Mouse (Mus musculus): Measurements from ENCODE around the gene Npas3. TPM values are rescaled to one million over a fixed set of nuclear protein-coding genes. Genes with fewer than 3 reads are reported as not detected.

Npas3 gene
- polyA plus RNA-seq, 1 experiment from 2014 or later = 0.49 TPM

GRCm38 (mm10) chr12:53843626-53844025 lies 595.1 kb downstream of the Npas3 start:
- Histone ChIP-seq H3K27ac (ENCODE audit: low read length) (no peak overlapping the region), H3K4me2 (ENCODE audit: low read depth, low read length) (no peak overlapping the region), H3K4me3 (ENCODE audit: low read length) (no peak overlapping the region), H3K4me1 (ENCODE audit: control insufficient read depth, insufficient read depth, low read length) (0 out of 2 replicates have a peak, but pooled peaks cover 8% of the 10 kb centered on the region), H3K27me3 (ENCODE audit: control insufficient read depth, insufficient read depth, low read length) (no peaks in the 10 kb centered on the region), H3K9me3 (replicated peaks; ENCODE audit: control insufficient read depth, low read length) (no peaks in the 10 kb centered on the region), H3K9ac (ENCODE audit: low read length) (no peak overlapping the region), H3K36me3 (ENCODE audit: control insufficient read depth, insufficient read depth) (no peaks in the 10 kb centered on the region)
- WGBS = 69% methylated on average over 3 of the region's 3 CpGs
- ATAC-seq (replicated peaks; ENCODE audit: extremely low read depth, insufficient read depth, low FRiP score) = no peak

GRCm38 (mm10) chr12:53846154-53846665 lies 597.7 kb downstream of the Npas3 start:
- H3K4me2 ChIP-seq (ENCODE audit: low read depth, low read length) = no peak overlapping the region
- H3K36me3 ChIP-seq (ENCODE audit: control insufficient read depth, insufficient read depth) = no peaks in the 10 kb centered on the region
- H3K4me3 ChIP-seq (ENCODE audit: low read length) = no peak overlapping the region
- no peaks in the 10 kb centered on the region for H3K9me3 ChIP-seq (replicated peaks; ENCODE audit: control insufficient read depth, low read length)
- H3K27ac ChIP-seq (ENCODE audit: low read length) = no peak overlapping the region
- ATAC-seq (replicated peaks; ENCODE audit: extremely low read depth, insufficient read depth, low FRiP score) = no peak
- H3K27me3 ChIP-seq (ENCODE audit: control insufficient read depth, insufficient read depth, low read length) = no peaks in the 10 kb centered on the region
- H3K9ac ChIP-seq (ENCODE audit: low read length) = no peak overlapping the region
- H3K4me1 ChIP-seq (ENCODE audit: control insufficient read depth, insufficient read depth, low read length) = 0 out of 2 replicates have a peak, but pooled peaks cover 8% of the 10 kb centered on the region
- 67% methylated on average over 12 of the region's 12 CpGs for WGBS

DNA sequence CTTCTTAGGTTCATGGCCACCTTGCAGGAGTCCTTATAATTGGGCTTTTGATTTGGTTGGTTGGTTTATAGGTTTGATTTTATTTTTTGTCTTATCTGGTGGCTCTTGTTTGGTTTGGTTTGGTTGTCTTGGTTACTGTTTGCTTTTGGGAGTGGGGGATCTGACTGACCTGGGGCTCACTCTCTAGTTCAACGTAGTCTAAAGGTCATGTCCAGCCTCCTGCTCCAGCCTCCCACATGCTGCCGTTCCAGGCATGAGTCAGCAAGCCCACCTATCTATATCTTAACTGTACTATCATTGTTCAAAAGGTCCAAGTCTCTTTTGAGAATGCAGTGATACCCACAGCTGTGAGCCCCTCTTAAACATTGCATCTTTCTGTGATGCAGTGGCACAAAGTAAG lies 600.8 kb downstream of the Npas3 start:
- Histone ChIP-seq H3K36me3 (ENCODE audit: control insufficient read depth, insufficient read depth) (no peaks in the 10 kb centered on the region), H3K4me3 (ENCODE audit: low read length) (no peak overlapping the region), H3K27me3 (ENCODE audit: control insufficient read depth, insufficient read depth, low read length) (no peaks in the 10 kb centered on the region), H3K27ac (ENCODE audit: low read length) (no peak overlapping the region), H3K4me2 (ENCODE audit: low read depth, low read length) (no peak overlapping the region), H3K9ac (ENCODE audit: low read length) (no peak overlapping the region), H3K9me3 (replicated peaks; ENCODE audit: control insufficient read depth, low read length) (no peaks in the 10 kb centered on the region), H3K4me1 (ENCODE audit: control insufficient read depth, insufficient read depth, low read length) (no peaks in the 10 kb centered on the region)
- 65% methylated on average over 2 of the region's 2 CpGs for WGBS
- ATAC-seq (replicated peaks; ENCODE audit: extremely low read depth, insufficient read depth, low FRiP score) = no peak

DNA sequence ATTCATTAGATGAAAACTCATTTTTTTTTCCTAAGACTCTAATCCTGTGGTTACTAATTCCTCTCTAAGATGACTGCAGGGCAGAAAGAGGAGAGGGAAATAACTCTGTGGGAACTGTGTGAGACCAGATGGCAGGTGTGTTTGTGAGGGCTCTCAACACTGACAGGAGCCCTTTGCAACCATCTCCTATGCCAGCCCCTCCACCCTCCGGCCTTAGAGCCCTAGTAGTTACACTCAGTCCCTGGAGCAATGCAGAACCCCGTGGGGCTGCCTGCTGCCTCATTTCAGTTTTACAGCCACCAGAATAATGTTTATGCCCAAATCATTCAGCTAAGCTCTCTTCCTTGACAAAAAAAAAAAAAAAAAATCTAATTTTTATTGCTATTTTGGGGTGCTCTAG lies 604.0 kb downstream of the Npas3 start:
- no peaks in the 10 kb centered on the region for H3K9me3 ChIP-seq (replicated peaks; ENCODE audit: control insufficient read depth, low read length)
- 66% methylated on average over 2 of the region's 2 CpGs for WGBS

GRCm38 (mm10) chr12:53860176-53860575 lies 611.7 kb downstream of the Npas3 start:
- ATAC-seq (replicated peaks; ENCODE audit: extremely low read depth, insufficient read depth, low FRiP score) = no peak
- H3K36me3 ChIP-seq (ENCODE audit: control insufficient read depth, insufficient read depth) = no peaks in the 10 kb centered on the region
- no peak overlapping the region for H3K9ac ChIP-seq (ENCODE audit: low read length)
- H3K4me2 ChIP-seq (ENCODE audit: low read depth, low read length) = no peak overlapping the region
- H3K27ac ChIP-seq (ENCODE audit: low read length) = no peak overlapping the region
- no peaks in the 10 kb centered on the region for H3K27me3 ChIP-seq (ENCODE audit: control insufficient read depth, insufficient read depth, low read length)
- no peak overlapping the region for H3K4me3 ChIP-seq (ENCODE audit: low read length)
- no peaks in the 10 kb centered on the region; the same call in 1 of the 2 replicates for H3K4me1 ChIP-seq (ENCODE audit: control insufficient read depth, insufficient read depth, low read length)
- H3K9me3 ChIP-seq (replicated peaks; ENCODE audit: control insufficient read depth, low read length) = no peaks in the 10 kb centered on the region

More for the DNA sequence above, 604.0 kb downstream of the Npas3 start:
- Histone ChIP-seq H3K4me3 (ENCODE audit: low read length) (no peak overlapping the region), H3K27ac (ENCODE audit: low read length) (no peak overlapping the region), H3K4me2 (ENCODE audit: low read depth, low read length) (no peak overlapping the region), H3K27me3 (ENCODE audit: control insufficient read depth, insufficient read depth, low read length) (no peaks in the 10 kb centered on the region), H3K36me3 (ENCODE audit: control insufficient read depth, insufficient read depth) (no peaks in the 10 kb centered on the region), H3K4me1 (ENCODE audit: control insufficient read depth, insufficient read depth, low read length) (no peaks in the 10 kb centered on the region; the same call in 1 of the 2 replicates), H3K9ac (ENCODE audit: low read length) (no peak overlapping the region)
- no peak for ATAC-seq (replicated peaks; ENCODE audit: extremely low read depth, insufficient read depth, low FRiP score)

DNA sequence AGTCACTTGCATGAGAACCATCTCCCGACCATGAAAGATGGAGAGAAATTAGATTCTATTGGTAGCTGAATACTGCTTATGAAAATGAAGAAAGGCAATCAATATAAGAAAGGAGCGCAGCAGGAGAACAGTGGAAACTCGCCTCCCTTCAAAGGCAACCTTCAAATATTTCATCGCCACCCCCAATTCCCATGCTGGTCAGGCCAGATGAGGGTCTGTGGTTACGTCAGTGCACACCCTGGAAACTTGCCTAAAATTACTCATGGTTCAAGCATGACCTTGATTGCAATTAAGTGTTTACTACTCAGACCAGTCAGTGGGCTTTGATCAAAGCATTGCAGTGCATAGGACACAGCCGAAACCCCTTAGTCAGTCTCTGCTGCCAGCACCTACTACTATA lies 613.8 kb downstream of the Npas3 start:
- Histone ChIP-seq H3K4me3 (ENCODE audit: low read length) (no peak overlapping the region), H3K27me3 (ENCODE audit: control insufficient read depth, insufficient read depth, low read length) (no peaks in the 10 kb centered on the region), H3K9ac (ENCODE audit: low read length) (no peak overlapping the region), H3K27ac (ENCODE audit: low read length) (no peak overlapping the region), H3K9me3 (replicated peaks; ENCODE audit: control insufficient read depth, low read length) (no peaks in the 10 kb centered on the region), H3K4me2 (ENCODE audit: low read depth, low read length) (no peak overlapping the region), H3K36me3 (ENCODE audit: control insufficient read depth, insufficient read depth) (no peaks in the 10 kb centered on the region), H3K4me1 (ENCODE audit: control insufficient read depth, insufficient read depth, low read length) (no peaks in the 10 kb centered on the region)
- 55% methylated on average over 6 of the region's 6 CpGs for WGBS
- no peak for ATAC-seq (replicated peaks; ENCODE audit: extremely low read depth, insufficient read depth, low FRiP score)

GRCm38 (mm10) chr12:53864436-53865136 lies 616.1 kb downstream of the Npas3 start:
- 74% methylated on average over 5 of the region's 5 CpGs for WGBS

DNA sequence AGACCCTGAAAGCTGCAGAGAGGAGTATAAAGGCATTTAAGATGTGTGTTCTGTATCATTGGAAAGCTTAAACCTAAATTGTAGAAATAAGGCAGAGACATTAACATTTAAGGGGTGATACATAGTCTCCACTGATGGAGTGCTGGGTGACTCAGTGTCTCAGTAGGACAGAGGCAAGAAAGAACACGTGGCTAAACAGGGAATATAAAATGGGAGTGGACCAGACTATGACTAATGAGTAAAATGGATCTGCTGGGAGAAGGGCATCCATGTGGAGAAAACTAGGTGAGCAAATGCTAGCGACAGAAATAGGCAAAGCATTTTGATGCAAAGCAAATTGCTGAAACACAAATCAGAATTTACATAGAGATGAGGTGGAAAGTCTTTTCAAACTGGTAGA lies 617.2 kb downstream of the Npas3 start:
- Histone ChIP-seq H3K36me3 (ENCODE audit: control insufficient read depth, insufficient read depth) (no peaks in the 10 kb centered on the region), H3K9me3 (replicated peaks; ENCODE audit: control insufficient read depth, low read length) (no peaks in the 10 kb centered on the region), H3K9ac (ENCODE audit: low read length) (no peak overlapping the region), H3K4me2 (ENCODE audit: low read depth, low read length) (no peak overlapping the region), H3K4me3 (ENCODE audit: low read length) (no peak overlapping the region), H3K27ac (ENCODE audit: low read length) (no peak overlapping the region), H3K27me3 (ENCODE audit: control insufficient read depth, insufficient read depth, low read length) (no peaks in the 10 kb centered on the region), H3K4me1 (ENCODE audit: control insufficient read depth, insufficient read depth, low read length) (no peaks in the 10 kb centered on the region)
- no peak for ATAC-seq (replicated peaks; ENCODE audit: extremely low read depth, insufficient read depth, low FRiP score)
- 55% methylated on average over 2 of the region's 2 CpGs for WGBS

More at GRCm38 (mm10) chr12:53864436-53865136, 616.1 kb downstream of the Npas3 start:
- no peak overlapping the region for H3K9ac ChIP-seq (ENCODE audit: low read length)
- ATAC-seq (replicated peaks; ENCODE audit: extremely low read depth, insufficient read depth, low FRiP score) = no peak
- no peaks in the 10 kb centered on the region for H3K4me1 ChIP-seq (ENCODE audit: control insufficient read depth, insufficient read depth, low read length)
- H3K27me3 ChIP-seq (ENCODE audit: control insufficient read depth, insufficient read depth, low read length) = no peaks in the 10 kb centered on the region
- no peak overlapping the region for H3K27ac ChIP-seq (ENCODE audit: low read length)
- no peaks in the 10 kb centered on the region for H3K36me3 ChIP-seq (ENCODE audit: control insufficient read depth, insufficient read depth)
- H3K4me3 ChIP-seq (ENCODE audit: low read length) = no peak overlapping the region
- H3K9me3 ChIP-seq (replicated peaks; ENCODE audit: control insufficient read depth, low read length) = no peaks in the 10 kb centered on the region
- no peak overlapping the region for H3K4me2 ChIP-seq (ENCODE audit: low read depth, low read length)

- Histone ChIP-seq H3K9ac (ENCODE audit: low read length) (no peak overlapping the region), H3K27me3 (ENCODE audit: control insufficient read depth, insufficient read depth, low read length) (no peaks in the 10 kb centered on the region), H3K4me2 (ENCODE audit: low read depth, low read length) (no peak overlapping the region), H3K27ac (ENCODE audit: low read length) (no peak overlapping the region), H3K4me3 (ENCODE audit: low read length) (no peak overlapping the region), H3K36me3 (ENCODE audit: control insufficient read depth, insufficient read depth) (no peaks in the 10 kb centered on the region), H3K4me1 (ENCODE audit: control insufficient read depth, insufficient read depth, low read length) (no peaks in the 10 kb centered on the region), H3K9me3 (replicated peaks; ENCODE audit: control insufficient read depth, low read length) (no peaks in the 10 kb centered on the region)
- no peak for ATAC-seq (replicated peaks; ENCODE audit: extremely low read depth, insufficient read depth, low FRiP score)
- WGBS = 75% methylated on average over 4 of the region's 4 CpGs
These were observed 621.5 kb downstream of the Npas3 start for GRCm38 (mm10) chr12:53869981-53870380.
